20 mouse cellular contexts compared by ENCODE assay signal in the genomic region with DNA sequence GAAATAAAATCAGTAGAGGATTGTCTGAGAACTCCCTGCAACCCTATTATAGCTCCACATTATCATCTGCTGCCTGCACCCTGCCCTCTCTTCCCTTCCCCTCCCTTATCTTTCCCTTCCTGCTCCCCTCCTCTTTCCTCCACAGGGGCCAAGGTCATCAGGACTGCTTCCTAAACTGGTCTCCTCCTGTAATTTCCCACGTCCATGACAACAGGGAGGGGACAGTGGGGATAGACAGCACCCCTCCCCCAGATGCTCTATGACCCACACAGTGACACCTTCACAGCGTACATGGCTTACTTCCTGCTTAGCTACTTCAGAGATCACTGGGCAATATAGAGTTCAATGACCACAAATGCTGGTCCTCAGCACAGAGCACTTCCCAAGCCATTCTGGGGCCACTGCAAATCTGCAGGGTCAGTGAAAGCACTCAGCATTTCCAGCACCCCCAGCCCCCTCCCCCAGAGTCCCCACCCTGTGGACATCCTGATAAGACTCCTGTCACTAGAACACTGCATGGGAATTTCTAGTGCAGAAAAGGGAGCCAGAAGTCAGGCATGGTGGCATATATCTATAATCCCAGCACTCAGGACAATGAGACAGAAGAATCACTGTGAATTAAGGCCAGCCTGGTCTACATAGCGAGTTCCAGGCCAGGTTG. TPM values are rescaled to one million over a fixed set of nuclear protein-coding genes. Genes with fewer than 3 reads are reported as not detected.
DNase-seq lines count a peak whose midpoint lies in the region; ATAC-seq and TF ChIP-seq lines count a peak whose summit lies in the region.
"Had no signal": no experiment of that assay in that cellular context is flagged by ENCODE, and none has a peak within 500 bp of the region (broad histone marks: within the 10 kb centered on the region; RNA-seq: fewer than 3 reads in every experiment).

No protein-coding gene starts in this region.

- H3K9me3 ChIP-seq in heart, embryonic 12.5 days (replicated peaks): no peaks in the 10 kb centered on the region
- no peaks in the 10 kb centered on the region for H3K9me3 ChIP-seq in liver, embryonic 12.5 days (replicated peaks)
- no peaks in the 10 kb centered on the region for H3K9me3 ChIP-seq in stomach, postnatal 0 days (ENCODE audit: control insufficient read depth, low read length)
- H3K9me3 ChIP-seq: embryonic facial prominence, embryonic 13.5 days; hindbrain, embryonic 12.5 days; midbrain, embryonic 12.5 days had no signal

- no peak overlapping the region for H3K9ac ChIP-seq in heart, embryonic 12.5 days
- H3K9ac ChIP-seq in liver, adult 2 months (ENCODE audit: low read depth, low read length): no peak overlapping the region
- no peak overlapping the region for H3K9ac ChIP-seq in liver, embryonic 12.5 days
- no peak overlapping the region for H3K9ac ChIP-seq in stomach, postnatal 0 days (ENCODE audit: low read length)
- H3K9ac ChIP-seq: embryonic facial prominence, embryonic 13.5 days; hindbrain, embryonic 12.5 days; midbrain, embryonic 12.5 days had no signal

- peaks cover 14% of the 10 kb centered on the region for H3K27me3 ChIP-seq in heart, embryonic 12.5 days (replicated peaks)
- H3K27me3 ChIP-seq in liver, adult 2 months (ENCODE audit: control insufficient read depth, insufficient read depth, low read length): no peaks in the 10 kb centered on the region
- H3K27me3 ChIP-seq in liver, embryonic 12.5 days (replicated peaks): peaks cover 18% of the 10 kb centered on the region; the same call in 1 of the 2 replicates
- no peaks in the 10 kb centered on the region for H3K27me3 ChIP-seq in stomach, postnatal 0 days (ENCODE audit: control insufficient read depth, insufficient read depth, low read length)
- H3K27me3 ChIP-seq: embryonic facial prominence, embryonic 13.5 days; hindbrain, embryonic 12.5 days had no signal

- intact Hi-C loops in heart, postnatal 14 days (cut with DNase I): no loop called here

- peaks cover 10% of the 10 kb centered on the region for H3K4me1 ChIP-seq in heart, embryonic 12.5 days (replicated peaks)
- no peaks in the 10 kb centered on the region for H3K4me1 ChIP-seq in liver, adult 2 months (ENCODE audit: control insufficient read depth, insufficient read depth, low read length)
- peaks cover 20% of the 10 kb centered on the region for H3K4me1 ChIP-seq in liver, embryonic 12.5 days
- no peaks in the 10 kb centered on the region for H3K4me1 ChIP-seq in stomach, postnatal 0 days (replicated peaks; ENCODE audit: control insufficient read depth, insufficient read depth)
- H3K4me1 ChIP-seq: embryonic facial prominence, embryonic 13.5 days; hindbrain, embryonic 12.5 days; midbrain, embryonic 12.5 days had no signal

- no peak for TF ChIP-seq EP300 in stomach, postnatal 0 days (optimal IDR thresholded peaks at IDR 0.05)

- WGBS in heart, embryonic 12.5 days: 22% methylated on average over 3 of the region's 3 CpGs
- WGBS in liver, adult 2 months: 51% methylated on average over 3 of the region's 3 CpGs
- 25% methylated on average over 3 of the region's 3 CpGs for WGBS in liver, embryonic 12.5 days (ENCODE audit: insufficient replicate concordance)
- WGBS in stomach, postnatal 0 days: 37% methylated on average over 3 of the region's 3 CpGs

- no peaks in the 10 kb centered on the region for H3K36me3 ChIP-seq in heart, embryonic 12.5 days
- no peaks in the 10 kb centered on the region for H3K36me3 ChIP-seq in liver, adult 2 months (ENCODE audit: control insufficient read depth, insufficient read depth, low read length)
- no peaks in the 10 kb centered on the region for H3K36me3 ChIP-seq in liver, embryonic 12.5 days
- no peaks in the 10 kb centered on the region for H3K36me3 ChIP-seq in stomach, postnatal 0 days (ENCODE audit: control insufficient read depth, insufficient read depth, low read length)
- H3K36me3 ChIP-seq: embryonic facial prominence, embryonic 13.5 days; hindbrain, embryonic 12.5 days; midbrain, embryonic 12.5 days had no signal

- TF ChIP-seq POLR2A in liver, adult 2 months (IDR thresholded peaks at IDR 0.05; ENCODE audit: extremely low read depth, insufficient read depth, low read length): no peak

- H3K27ac ChIP-seq in heart, embryonic 12.5 days (ENCODE audit: poor library complexity, severe bottlenecking): peak overlapping the region; percentile 53
- H3K27ac ChIP-seq in liver, adult 2 months (replicated peaks; ENCODE audit: insufficient read depth, low read depth, low read length): peak overlapping the region; percentile 33; the same call in 1 of the 2 replicates
- no peak overlapping the region for H3K27ac ChIP-seq in liver, embryonic 12.5 days
- H3K27ac ChIP-seq in stomach, postnatal 0 days (replicated peaks): no peak overlapping the region
- H3K27ac ChIP-seq: embryonic facial prominence, embryonic 13.5 days; hindbrain, embryonic 12.5 days; midbrain, embryonic 12.5 days had no signal

- ATAC-seq in heart, embryonic 12.5 days (ENCODE audit: insufficient number of reproducible peaks, low FRiP score): peak; percentile 86
- ATAC-seq in liver, embryonic 12.5 days: peak; percentile 73
- ATAC-seq in stomach, postnatal 0 days (ENCODE audit: low FRiP score, low TSS enrichment): peak; percentile 63
- ATAC-seq: Patski had no signal

- TF ChIP-seq CTCF in liver, adult 2 months (IDR thresholded peaks at IDR 0.05; ENCODE audit: low read depth, low read length): no peak
- no peak for TF ChIP-seq CTCF in stomach, postnatal 0 days (IDR thresholded peaks at IDR 0.05; ENCODE audit: low read depth)

- no peaks in the 10 kb centered on the region for H3K79me2 ChIP-seq in liver, adult 2 months (ENCODE audit: control insufficient read depth, insufficient read depth, low read length)

- no peak overlapping the region for H3K4me2 ChIP-seq in heart, embryonic 12.5 days
- H3K4me2 ChIP-seq in liver, embryonic 12.5 days: no peak overlapping the region
- H3K4me2 ChIP-seq in stomach, postnatal 0 days (replicated peaks; ENCODE audit: low read depth): no peak overlapping the region
- H3K4me2 ChIP-seq: embryonic facial prominence, embryonic 13.5 days; hindbrain, embryonic 12.5 days; midbrain, embryonic 12.5 days had no signal

- no peak overlapping the region for H3K4me3 ChIP-seq in heart, embryonic 12.5 days
- no peak overlapping the region for H3K4me3 ChIP-seq in liver, adult 2 months (ENCODE audit: insufficient read depth, low read depth, low read length)
- H3K4me3 ChIP-seq in liver, embryonic 12.5 days: no peak overlapping the region
- H3K4me3 ChIP-seq in stomach, postnatal 0 days (ENCODE audit: low read depth, low read length): no peak overlapping the region
- H3K4me3 ChIP-seq: embryonic facial prominence, embryonic 13.5 days; hindbrain, embryonic 12.5 days; midbrain, embryonic 12.5 days had no signal

- DNase-seq in heart, postnatal 14 days: no peak
- peak; percentile 14 for DNase-seq in liver, adult 2 months (ENCODE audit: extremely low read depth, low read depth, low spot score)
- DNase-seq in liver: no peak
- DNase-seq in stomach, postnatal 0 days (ENCODE audit: low spot score): no peak
- no peak for DNase-seq in spleen, adult 18-20 months
- DNase-seq in cerebellum, postnatal 10 days: no peak
- DNase-seq: B cell, adult 2 months; cerebellum, adult 11 months; cerebellum, postnatal 36 days; gastrocnemius, postnatal 14 days; kidney, adult 2 months; lung, adult 18-20 months; lung, postnatal 36 days had no signal

RNA-seq across cellular contexts. Expression of a gene that starts 10.0 kb away (rescaled TPM):
- polyA plus RNA-seq in heart, embryonic 12.5 days (2016; fragmentation: Nextera tagmentation; extraction: Ambion mirVana): 55.6 and 57.7 TPM in 2 replicates
- 10 to 100 TPM; 18.7 to 19.7 TPM for total RNA-seq in heart, postnatal 14 days (2021)
- 22.4 and 23.4 TPM in 2 replicates for total RNA-seq in liver, adult 2 months (2014; rRNA removed)
- polyA plus RNA-seq in liver, adult 2 months (2012; rRNA removed): 21.2 and 24.2 TPM in 2 replicates
- 45.2 and 48.6 TPM in 2 replicates for polyA plus RNA-seq in liver, embryonic 12.5 days (2016; fragmentation: Nextera tagmentation; extraction: Ambion mirVana)
- 25.5 and 27.8 TPM in 2 replicates for polyA plus RNA-seq in stomach, postnatal 0 days (2015; fragmentation: Nextera tagmentation; extraction: Ambion mirVana)

RNA-seq across cellular contexts. Expression of a gene that starts 37.9 kb away (rescaled TPM):
- polyA plus RNA-seq in heart, embryonic 12.5 days (2016; fragmentation: Nextera tagmentation; extraction: Ambion mirVana): 12.3 and 13.6 TPM in 2 replicates
- total RNA-seq in heart, postnatal 14 days (2021): 1 to 10 TPM; 4.7 to 5.2 TPM
- total RNA-seq in liver, adult 2 months (2014; rRNA removed): 2.5 and 4.6 TPM in 2 replicates
- polyA plus RNA-seq in liver, adult 2 months (2012; rRNA removed): 4.1 and 5.4 TPM in 2 replicates
- 6.9 and 7.5 TPM in 2 replicates for polyA plus RNA-seq in liver, embryonic 12.5 days (2016; fragmentation: Nextera tagmentation; extraction: Ambion mirVana)
- 5.9 and 7.3 TPM in 2 replicates for polyA plus RNA-seq in stomach, postnatal 0 days (2015; fragmentation: Nextera tagmentation; extraction: Ambion mirVana)

RNA-seq across cellular contexts. Expression of a gene that starts 42.0 kb away (rescaled TPM):
- 0.35 and 0.80 TPM in 2 replicates for polyA plus RNA-seq in heart, embryonic 12.5 days (2016; fragmentation: Nextera tagmentation; extraction: Ambion mirVana)
- total RNA-seq in heart, postnatal 14 days (2021): under 1 TPM in 1 of 2 experiments, not detected in 1; 0.17 TPM
- under 0.01 and 0.27 TPM in 2 replicates for total RNA-seq in liver, adult 2 months (2014; rRNA removed)
- 0.27 and 0.69 TPM in 2 replicates for polyA plus RNA-seq in liver, adult 2 months (2012; rRNA removed)
- polyA plus RNA-seq in liver, embryonic 12.5 days (2016; fragmentation: Nextera tagmentation; extraction: Ambion mirVana): 0.10 and 0.15 TPM in 2 replicates
- 0.05 and 0.15 TPM in 2 replicates for polyA plus RNA-seq in stomach, postnatal 0 days (2015; fragmentation: Nextera tagmentation; extraction: Ambion mirVana)

RNA-seq across cellular contexts. Expression of a gene that starts 44.9 kb away (rescaled TPM):
- 0.13 TPM in 1 of 2 replicates, not detected in the other for polyA plus RNA-seq in heart, embryonic 12.5 days (2016; fragmentation: Nextera tagmentation; extraction: Ambion mirVana)
- under 1 TPM; 0.50 to 0.51 TPM for total RNA-seq in heart, postnatal 14 days (2021)
- total RNA-seq in liver, adult 2 months (2014; rRNA removed): 0.07 TPM in 1 of 2 replicates, not detected in the other
- not detected in 2 replicates for polyA plus RNA-seq in liver, adult 2 months (2012; rRNA removed)
- polyA plus RNA-seq in liver, embryonic 12.5 days (2016; fragmentation: Nextera tagmentation; extraction: Ambion mirVana): not detected in 2 replicates
- polyA plus RNA-seq in stomach, postnatal 0 days (2015; fragmentation: Nextera tagmentation; extraction: Ambion mirVana): 0.39 and 0.41 TPM in 2 replicates
- total RNA-seq: gastrocnemius, postnatal 14 days; left cerebral cortex, postnatal 10 days had no signal
- polyA plus RNA-seq: embryonic facial prominence, embryonic 13.5 days; hindbrain, embryonic 12.5 days; midbrain, embryonic 12.5 days; Patski had no signal

Comparison
In these comparisons a context has a peak if more than half of its experiments do, and no peak if none do; other contexts are left out.
1. H3K27ac ChIP-seq: peak in heart, embryonic 12.5 days (single experiment) and liver, adult 2 months (single experiment); none in liver, embryonic 12.5 days (single experiment) and stomach, postnatal 0 days (single experiment).
2. Peak in every context shown above with its lines, with median percentiles within 50 percentile points of each other: ATAC-seq.